Mouse (Mus musculus) retina, postnatal 1 day (tissue): ENCODE measurements at regions not wholly inside any gene's neighbourhood (a gene's known extent, or its start where the extent isn't known, plus 50 kb on each side); places are given as distances from the start of the nearest gene placed in this dataset.

Experiments used
- DNase-seq: peaks from one replicate; pipeline ENCODE4 v3.0.0-alpha.2; 2012

- no peak for DNase-seq
Observed at GRCm38 (mm10) chr3:101524905-101525304, 79.6 kb downstream of the Atp1a1 start.

GRCm38 (mm10) chr3:101524444-101524843 is 80.0 kb downstream of the Atp1a1 start:
- no peak for DNase-seq

GRCm38 (mm10) chr3:101523239-101523638 is 81.2 kb downstream of the Atp1a1 start:
- no peak for DNase-seq

GRCm38 (mm10) chr3:101522246-101522920 is 82.1 kb downstream of the Atp1a1 start:
- DNase-seq = peak; percentile 58

GRCm38 (mm10) chr3:101521155-101521554 is 83.3 kb downstream of the Atp1a1 start:
- no peak for DNase-seq

- no peak for DNase-seq
Observed at GRCm38 (mm10) chr3:101520115-101520514, 84.4 kb downstream of the Atp1a1 start.

GRCm38 (mm10) chr3:101519551-101519950 is 84.9 kb downstream of the Atp1a1 start:
- DNase-seq = no peak

GRCm38 (mm10) chr3:101518810-101519209 is 85.7 kb downstream of the Atp1a1 start:
- DNase-seq = peak; percentile 55

GRCm38 (mm10) chr3:101517547-101517946 is 86.9 kb downstream of the Atp1a1 start:
- DNase-seq = no peak

GRCm38 (mm10) chr3:101516781-101517499 is 87.5 kb downstream of the Atp1a1 start:
- DNase-seq = peak; percentile 89

- no peak for DNase-seq
Observed at GRCm38 (mm10) chr3:101515566-101515965, 88.9 kb downstream of the Atp1a1 start.

GRCm38 (mm10) chr3:101513611-101514311 is 90.7 kb downstream of the Atp1a1 start:
- peak; percentile 57 for DNase-seq
